Mouse (Mus musculus) ovary, postnatal 36 days (tissue): ENCODE measurements around the gene Pabpc6.

ENCODE experiments used
- DNase-seq: peaks from one replicate; pipeline ENCODE4 v3.0.0; 2022; ENCODE audit warnings: low spot score, mixed read lengths

The Pabpc6 gene

GRCm38 (mm10) chr17:9669283-9669905 is at the start of gene Pabpc6:
Pabpc6 (minus strand) TSS chr17:9669717.
- no peak for DNase-seq

GRCm38 (mm10) chr17:9710910-9711309 is 41.4 kb upstream of the Pabpc6 start:
- DNase-seq, result no peak

- DNase-seq, result no peak
Observed at GRCm38 (mm10) chr17:9708888-9709287, 39.4 kb upstream of the Pabpc6 start.

- DNase-seq, result no peak
Observed at GRCm38 (mm10) chr17:9707356-9707755, 37.8 kb upstream of the Pabpc6 start.

GRCm38 (mm10) chr17:9697763-9698162 is 28.2 kb upstream of the Pabpc6 start:
- DNase-seq, result no peak

- DNase-seq, result no peak
Observed at GRCm38 (mm10) chr17:9691251-9691650, 21.7 kb upstream of the Pabpc6 start.

GRCm38 (mm10) chr17:9683539-9684155 is 14.1 kb upstream of the Pabpc6 start:
- no peak for DNase-seq

GRCm38 (mm10) chr17:9680741-9681140 is 11.2 kb upstream of the Pabpc6 start:
- DNase-seq, result no peak

- no peak for DNase-seq
Observed at GRCm38 (mm10) chr17:9675175-9675789, 5.8 kb upstream of the Pabpc6 start.

- DNase-seq, result no peak
Observed at GRCm38 (mm10) chr17:9667955-9668354, 1.6 kb downstream of the Pabpc6 start.

GRCm38 (mm10) chr17:9658651-9659050 is 10.9 kb downstream of the Pabpc6 start:
- no peak for DNase-seq

- DNase-seq, result no peak
Observed at GRCm38 (mm10) chr17:9654155-9654554, 15.4 kb downstream of the Pabpc6 start.

- no peak for DNase-seq
Observed at GRCm38 (mm10) chr17:9647644-9648043, 21.9 kb downstream of the Pabpc6 start.

GRCm38 (mm10) chr17:9643657-9644180 is 25.8 kb downstream of the Pabpc6 start:
- DNase-seq, result no peak

- no peak for DNase-seq
Observed at GRCm38 (mm10) chr17:9637011-9637410, 32.5 kb downstream of the Pabpc6 start.

- no peak for DNase-seq
Observed at GRCm38 (mm10) chr17:9632579-9633252, 36.8 kb downstream of the Pabpc6 start.

- no peak for DNase-seq
Observed at GRCm38 (mm10) chr17:9632140-9632539, 37.4 kb downstream of the Pabpc6 start.

- DNase-seq, result no peak
Observed at GRCm38 (mm10) chr17:9631081-9631480, 38.4 kb downstream of the Pabpc6 start.

GRCm38 (mm10) chr17:9627011-9627410 is 42.5 kb downstream of the Pabpc6 start:
- no peak for DNase-seq
